Comparison of ENCODE assay signal across 9 mouse cellular contexts in genomic region chr15:31419037-31419436, GRCm38 (mm10). TPM values are rescaled to one million over a fixed set of nuclear protein-coding genes. Genes with fewer than 3 reads are reported as not detected.
DNase-seq lines count a peak whose midpoint lies in the region.
"Had no signal": no experiment of that assay in that cellular context is flagged by ENCODE, and none has a peak within 500 bp of the region (broad histone marks: within the 10 kb centered on the region; RNA-seq: fewer than 3 reads in every experiment).

No protein-coding gene starts in this region.

- intact Hi-C loops in left cerebral cortex, postnatal 14 days (cut with DNase I) = loop anchor here (5.0 kb wide), 1 partner anchor 52 kb away; the partner anchor contains the start of gene Ankrd33b

- no peaks in the 10 kb centered on the region for H3K27me3 ChIP-seq in splenic B cell, adult 2 months (ENCODE audit: control insufficient read depth, insufficient read depth, low read length, poor library complexity, severe bottlenecking)

- DNase-seq in adrenal gland, adult (ENCODE audit: inconsistent age in 2 of 2, low spot score in 1 of 2) = peak; percentile 24 to 64
- no peak for DNase-seq in adrenal gland, adult 8-10 months
- DNase-seq in urinary bladder, postnatal 25 days (ENCODE audit: low spot score) = peak; percentile 29
- no peak for DNase-seq in urinary bladder, postnatal 4 days (ENCODE audit: low spot score in 2 of 2)
- peak; percentile 56 for DNase-seq in induced T-regulatory cell, adult 2 months (ENCODE audit: low read depth)
- peak; percentile 56 for DNase-seq in lung, postnatal 14 days
- DNase-seq in splenic B cell, adult 2 months (ENCODE audit: low read depth, low spot score) = peak; percentile 78
- no peak for DNase-seq in left cerebral cortex, postnatal 14 days (ENCODE audit: low spot score in 2 of 2)

- no peaks in the 10 kb centered on the region for H3K36me3 ChIP-seq in splenic B cell, adult 2 months (ENCODE audit: control insufficient read depth, insufficient read depth, low read length, poor library complexity, severe bottlenecking)

RNA-seq across cellular contexts. Expression of gene Ropn1l, which starts 34.5 kb away (rescaled TPM):
- total RNA-seq in adrenal gland, adult 8-10 months (2022) = 1 to 10 TPM; 2.1 to 3.3 (median 2.4) TPM
- 1 to 10 TPM; 1.1 to 1.7 TPM for total RNA-seq in left cerebral cortex, postnatal 14 days (2021)
- total RNA-seq: hematopoietic stem cell, adult 5-6 weeks had no signal

RNA-seq across cellular contexts. Expression of gene Ankrd33b, which starts 51.5 kb away (rescaled TPM):
- 1 to 10 TPM; 1.1 to 3.8 (median 2.7) TPM for total RNA-seq in adrenal gland, adult 8-10 months (2022)
- 10 to 100 TPM; 24.2 to 30.9 TPM for total RNA-seq in left cerebral cortex, postnatal 14 days (2021)

Comparison
In these comparisons a context has a peak if more than half of its experiments do, and no peak if none do; other contexts are left out.
1. DNase-seq: peak in adrenal gland, adult (2 of 2), urinary bladder, postnatal 25 days (single experiment), induced T-regulatory cell, adult 2 months (single experiment), lung, postnatal 14 days (single experiment) and splenic B cell, adult 2 months (single experiment); none in adrenal gland, adult 8-10 months (single experiment), urinary bladder, postnatal 4 days (0 of 2) and left cerebral cortex, postnatal 14 days (0 of 2).
2. RNA of gene Ankrd33b, which starts 51.5 kb away (total RNA-seq): 24.2 to 30.9 TPM in left cerebral cortex, postnatal 14 days; 1.1 to 3.8 TPM in adrenal gland, adult 8-10 months; every median in the first group is over 4 times any median in the second.